Mouse (Mus musculus): ENCODE measurements around the gene Adgrb3.
"Not testable (repeated sequence)": the region's sequence is repeated elsewhere in the genome, so short reads cannot be mapped to it uniquely, and the experiment has no call there.

The Adgrb3 gene

GRCm38 (mm10) chr1:25060191-25060590 lies 769.3 kb downstream of the Adgrb3 start:
- peaks cover 7% of the 10 kb centered on the region; the same call in 1 of the 2 replicates for H3K4me1 ChIP-seq (replicated peaks; ENCODE audit: low read depth, low read length)
- no peak overlapping the region for H3K4me3 ChIP-seq (replicated peaks; ENCODE audit: low read length)
- TF ChIP-seq NANOG (IDR thresholded peaks at IDR 0.05; ENCODE audit: borderline replicate concordance, low read length) (no peak), POU5F1 (IDR thresholded peaks at IDR 0.05; ENCODE audit: borderline replicate concordance, low read length) (no peak), CTCF (conservative IDR thresholded peaks at IDR 0.05; ENCODE audit: low read length) (no peak)
- 0 out of 2 replicates have a peak, but pooled peaks cover 4% of the 10 kb centered on the region for H3K27me3 ChIP-seq (ENCODE audit: insufficient read depth, low read length)
- H3K9me3 ChIP-seq (ENCODE audit: low read length), result peaks cover 1% of the 10 kb centered on the region; the same call in 1 of the 2 replicates
- H3K36me3 ChIP-seq (ENCODE audit: insufficient read depth, low read length), result no peaks in the 10 kb centered on the region

- Histone ChIP-seq H3K27me3 (ENCODE audit: insufficient read depth, low read length) (no peaks in the 10 kb centered on the region), H3K4me3 (replicated peaks; ENCODE audit: low read length) (no peak overlapping the region), H3K36me3 (ENCODE audit: insufficient read depth, low read length) (no peaks in the 10 kb centered on the region), H3K4me1 (replicated peaks; ENCODE audit: low read depth, low read length) (no peaks in the 10 kb centered on the region), H3K9me3 (ENCODE audit: low read length) (peaks cover 6% of the 10 kb centered on the region)
- TF ChIP-seq NANOG (IDR thresholded peaks at IDR 0.05; ENCODE audit: borderline replicate concordance, low read length) (no peak), POU5F1 (IDR thresholded peaks at IDR 0.05; ENCODE audit: borderline replicate concordance, low read length) (no peak), CTCF (conservative IDR thresholded peaks at IDR 0.05; ENCODE audit: low read length) (no peak)
These were observed 771.9 kb downstream of the Adgrb3 start for GRCm38 (mm10) chr1:25057656-25058055.

GRCm38 (mm10) chr1:25057212-25057611 lies 772.3 kb downstream of the Adgrb3 start:
- TF ChIP-seq NANOG (IDR thresholded peaks at IDR 0.05; ENCODE audit: borderline replicate concordance, low read length) (no peak), CTCF (conservative IDR thresholded peaks at IDR 0.05; ENCODE audit: low read length) (no peak)
- H3K4me3 ChIP-seq (replicated peaks; ENCODE audit: low read length), result no peak overlapping the region

GRCm38 (mm10) chr1:25042091-25042490 lies 787.4 kb downstream of the Adgrb3 start:
- Histone ChIP-seq H3K27me3 (ENCODE audit: insufficient read depth, low read length) (no peaks in the 10 kb centered on the region), H3K36me3 (ENCODE audit: insufficient read depth, low read length) (no peaks in the 10 kb centered on the region)

More at GRCm38 (mm10) chr1:25057212-25057611, 772.3 kb downstream of the Adgrb3 start:
- Histone ChIP-seq H3K9me3 (ENCODE audit: low read length) (peaks cover 6% of the 10 kb centered on the region), H3K4me1 (replicated peaks; ENCODE audit: low read depth, low read length) (no peaks in the 10 kb centered on the region), H3K27me3 (ENCODE audit: insufficient read depth, low read length) (no peaks in the 10 kb centered on the region), H3K36me3 (ENCODE audit: insufficient read depth, low read length) (no peaks in the 10 kb centered on the region)

GRCm38 (mm10) chr1:25034161-25034560 lies 795.3 kb downstream of the Adgrb3 start:
- Histone ChIP-seq H3K36me3 (ENCODE audit: insufficient read depth, low read length) (no peaks in the 10 kb centered on the region), H3K4me3 (replicated peaks; ENCODE audit: low read length) (no peak overlapping the region), H3K4me1 (replicated peaks; ENCODE audit: low read depth, low read length) (no peaks in the 10 kb centered on the region), H3K27me3 (ENCODE audit: insufficient read depth, low read length) (no peaks in the 10 kb centered on the region), H3K9me3 (ENCODE audit: low read length) (no peaks in the 10 kb centered on the region)
- TF ChIP-seq CTCF (conservative IDR thresholded peaks at IDR 0.05; ENCODE audit: low read length) (no peak), POU5F1 (IDR thresholded peaks at IDR 0.05; ENCODE audit: borderline replicate concordance, low read length) (no peak), NANOG (IDR thresholded peaks at IDR 0.05; ENCODE audit: borderline replicate concordance, low read length) (no peak)

More at GRCm38 (mm10) chr1:25042091-25042490, 787.4 kb downstream of the Adgrb3 start:
- Histone ChIP-seq H3K4me1 (replicated peaks; ENCODE audit: low read depth, low read length) (no peaks in the 10 kb centered on the region), H3K4me3 (replicated peaks; ENCODE audit: low read length) (no peak overlapping the region), H3K9me3 (ENCODE audit: low read length) (peaks cover 16% of the 10 kb centered on the region)
- no peak for TF ChIP-seq CTCF (conservative IDR thresholded peaks at IDR 0.05; ENCODE audit: low read length)
- no peak for TF ChIP-seq NANOG (IDR thresholded peaks at IDR 0.05; ENCODE audit: borderline replicate concordance, low read length)
- no peak for TF ChIP-seq POU5F1 (IDR thresholded peaks at IDR 0.05; ENCODE audit: borderline replicate concordance, low read length)

GRCm38 (mm10) chr1:25033155-25034095 lies 796.1 kb downstream of the Adgrb3 start:
- TF ChIP-seq POU5F1 (IDR thresholded peaks at IDR 0.05; ENCODE audit: borderline replicate concordance, low read length), result no peak
- TF ChIP-seq CTCF (conservative IDR thresholded peaks at IDR 0.05; ENCODE audit: low read length), result no peak
- TF ChIP-seq NANOG (IDR thresholded peaks at IDR 0.05; ENCODE audit: borderline replicate concordance, low read length), result no peak
- H3K9me3 ChIP-seq (ENCODE audit: low read length), result no peaks in the 10 kb centered on the region
- H3K27me3 ChIP-seq (ENCODE audit: insufficient read depth, low read length), result no peaks in the 10 kb centered on the region
- no peak overlapping the region for H3K4me3 ChIP-seq (replicated peaks; ENCODE audit: low read length)
- H3K4me1 ChIP-seq (replicated peaks; ENCODE audit: low read depth, low read length), result no peaks in the 10 kb centered on the region
- H3K36me3 ChIP-seq (ENCODE audit: insufficient read depth, low read length), result no peaks in the 10 kb centered on the region

- no peak for TF ChIP-seq POU5F1 (IDR thresholded peaks at IDR 0.05; ENCODE audit: borderline replicate concordance, low read length)
- TF ChIP-seq CTCF (conservative IDR thresholded peaks at IDR 0.05; ENCODE audit: low read length), result no peak
- no peak for TF ChIP-seq NANOG (IDR thresholded peaks at IDR 0.05; ENCODE audit: borderline replicate concordance, low read length)
- H3K4me1 ChIP-seq (replicated peaks; ENCODE audit: low read depth, low read length), result no peaks in the 10 kb centered on the region
- no peak overlapping the region for H3K4me3 ChIP-seq (replicated peaks; ENCODE audit: low read length)
- H3K36me3 ChIP-seq (ENCODE audit: insufficient read depth, low read length), result no peaks in the 10 kb centered on the region
- H3K9me3 ChIP-seq (ENCODE audit: low read length), result peaks cover 16% of the 10 kb centered on the region
- H3K27me3 ChIP-seq (ENCODE audit: insufficient read depth, low read length), result no peaks in the 10 kb centered on the region
These were observed 806.4 kb downstream of the Adgrb3 start for GRCm38 (mm10) chr1:25023156-25023555.

GRCm38 (mm10) chr1:25017851-25018250 lies 811.7 kb downstream of the Adgrb3 start:
- H3K4me1 ChIP-seq (replicated peaks; ENCODE audit: low read depth, low read length); H3K36me3 ChIP-seq (ENCODE audit: insufficient read depth, low read length); H3K27me3 ChIP-seq (ENCODE audit: insufficient read depth, low read length); H3K4me3 ChIP-seq (replicated peaks; ENCODE audit: low read length): not testable (repeated sequence)
- H3K9me3 ChIP-seq (ENCODE audit: low read length), result peaks cover 38% of the 10 kb centered on the region

Data from E14TG2a.4 (cell line).